Mouse (Mus musculus): ENCODE data around the gene Ftl1. TPM values are rescaled to one million over a fixed set of nuclear protein-coding genes. Genes with fewer than 3 reads are reported as not detected.
A peak's percentile ranks its signal among the peaks of the same experiment; 100 is the strongest.
"Not testable (repeated sequence)": the region's sequence is repeated elsewhere in the genome, so short reads cannot be mapped to it uniquely, and the experiment has no call there.

Ftl1 gene
- 1,857 and 2,336 TPM in 2 replicates for polyA plus RNA-seq (2012; rRNA removed)

DNA sequence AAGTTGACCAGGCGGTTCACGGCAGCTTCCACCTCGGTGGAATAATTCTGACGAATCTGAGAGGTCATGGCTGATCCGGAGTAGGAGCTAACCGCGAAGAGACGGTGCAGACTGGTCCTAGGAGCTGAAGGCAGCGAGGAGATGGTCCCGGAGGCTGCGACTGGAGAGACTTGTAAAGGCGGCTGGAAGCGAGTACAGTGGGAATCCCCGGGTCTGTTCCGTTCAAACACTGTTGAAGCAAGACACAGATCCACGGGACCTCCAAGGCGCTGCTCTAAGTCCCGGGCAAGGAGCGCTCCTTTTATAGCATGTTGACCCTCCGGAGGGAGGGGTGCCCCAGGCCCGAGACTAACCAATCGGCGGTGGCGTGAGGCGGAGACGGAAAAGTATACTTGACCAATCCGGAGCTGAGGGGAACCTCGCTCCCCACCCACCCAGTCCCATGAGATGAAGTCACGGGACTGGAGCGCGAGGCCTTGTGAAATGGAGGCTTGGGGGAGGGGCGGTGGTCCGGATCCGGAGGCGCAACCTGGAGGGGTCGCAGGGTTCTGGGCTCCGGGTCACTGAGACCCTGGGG is at the start of gene Ftl1:
Gene Ftl1 (minus strand): TSS at position 321 of the 577 bp plus-strand sequence.
- Histone ChIP-seq H3K4me3 (ENCODE audit: low read depth, low read length) (peak within 1 kb of the TSS; percentile 75), H3K36me3 (ENCODE audit: control insufficient read depth, insufficient read depth, low read length) (peaks cover 27% of the 10 kb centered on the region), H3K4me1 (ENCODE audit: control insufficient read depth, insufficient read depth, insufficient read length, low read length) (peaks cover 22% of the 10 kb centered on the region), H3K27ac (ENCODE audit: insufficient read depth, low read depth, low read length) (peak within 1 kb of the TSS; percentile 98)
- under 1% methylated on average over 31 of the region's 37 CpGs for WGBS
- H3K27me3 ChIP-seq (ENCODE audit: control insufficient read depth, insufficient read depth, low read length): not testable (repeated sequence)
- TF ChIP-seq POLR2A (IDR thresholded peaks at IDR 0.05; ENCODE audit: low read depth, low read length): peak; percentile 93

- Histone ChIP-seq H3K27ac (ENCODE audit: insufficient read depth, low read depth, low read length) (peak overlapping the region; percentile 72), H3K4me1 (ENCODE audit: control insufficient read depth, insufficient read depth, insufficient read length, low read length) (peaks cover 10% of the 10 kb centered on the region; the same call in 1 of the 2 replicates), H3K36me3 (ENCODE audit: control insufficient read depth, insufficient read depth, low read length) (peaks cover 10% of the 10 kb centered on the region), H3K27me3 (ENCODE audit: control insufficient read depth, insufficient read depth, low read length) (no peaks in the 10 kb centered on the region), H3K4me3 (ENCODE audit: low read depth, low read length) (peak overlapping the region; percentile 82)
- no peak for TF ChIP-seq POLR2A (IDR thresholded peaks at IDR 0.05; ENCODE audit: low read depth, low read length)
- TF ChIP-seq CTCF (IDR thresholded peaks at IDR 0.05; ENCODE audit: extremely low read depth, insufficient read length, insufficient replicate concordance, low read depth, low read length): no peak
- 5% methylated on average over 19 of the region's 19 CpGs for WGBS
Observed at GRCm38 (mm10) chr7:45509181-45509882, 49.6 kb upstream of the Ftl1 start.

DNA sequence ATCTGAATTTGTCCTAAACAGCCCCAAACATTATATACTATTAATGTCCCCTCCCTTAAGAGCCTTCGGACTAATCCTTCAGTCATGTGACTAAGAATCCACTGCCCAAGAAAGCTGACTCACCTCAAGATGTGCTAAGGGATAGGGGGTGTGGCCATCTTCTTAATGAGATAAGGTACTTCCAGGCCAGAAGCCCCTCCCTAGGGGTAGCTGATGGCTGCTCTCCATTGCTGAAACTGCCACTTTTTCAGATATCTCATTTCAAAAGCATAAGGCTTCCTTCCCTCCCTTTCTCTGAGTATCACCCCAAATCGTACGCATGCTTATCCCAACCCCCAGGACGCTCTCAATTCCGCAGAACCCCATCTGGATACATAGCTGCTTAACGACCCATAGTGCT is 48.9 kb upstream of the Ftl1 start:
- Histone ChIP-seq H3K36me3 (ENCODE audit: control insufficient read depth, insufficient read depth, low read length) (peaks cover 10% of the 10 kb centered on the region), H3K27ac (ENCODE audit: insufficient read depth, low read depth, low read length) (peak overlapping the region; percentile 72), H3K4me3 (ENCODE audit: low read depth, low read length) (peak overlapping the region; percentile 82; the same call in 1 of the 2 replicates), H3K4me1 (ENCODE audit: control insufficient read depth, insufficient read depth, insufficient read length, low read length) (peaks cover 10% of the 10 kb centered on the region; the same call in 1 of the 2 replicates), H3K27me3 (ENCODE audit: control insufficient read depth, insufficient read depth, low read length) (no peaks in the 10 kb centered on the region)
- TF ChIP-seq POLR2A (IDR thresholded peaks at IDR 0.05; ENCODE audit: low read depth, low read length) (no peak), CTCF (IDR thresholded peaks at IDR 0.05; ENCODE audit: extremely low read depth, insufficient read length, insufficient replicate concordance, low read depth, low read length) (no peak)
- WGBS: 52% methylated on average over 6 of the region's 6 CpGs

GRCm38 (mm10) chr7:45507583-45507982 is 47.9 kb upstream of the Ftl1 start:
- H3K27ac ChIP-seq (ENCODE audit: insufficient read depth, low read depth, low read length): peak overlapping the region; percentile 72
- 27% methylated on average over 6 of the region's 6 CpGs for WGBS
- TF ChIP-seq CTCF (IDR thresholded peaks at IDR 0.05; ENCODE audit: extremely low read depth, insufficient read length, insufficient replicate concordance, low read depth, low read length) (no peak), POLR2A (IDR thresholded peaks at IDR 0.05; ENCODE audit: low read depth, low read length) (no peak)
- H3K36me3 ChIP-seq (ENCODE audit: control insufficient read depth, insufficient read depth, low read length): peaks cover 14% of the 10 kb centered on the region
- no peaks in the 10 kb centered on the region for H3K27me3 ChIP-seq (ENCODE audit: control insufficient read depth, insufficient read depth, low read length)
- peaks cover 10% of the 10 kb centered on the region; the same call in 1 of the 2 replicates for H3K4me1 ChIP-seq (ENCODE audit: control insufficient read depth, insufficient read depth, insufficient read length, low read length)
- peak overlapping the region; percentile 13 for H3K4me3 ChIP-seq (ENCODE audit: low read depth, low read length)

DNA sequence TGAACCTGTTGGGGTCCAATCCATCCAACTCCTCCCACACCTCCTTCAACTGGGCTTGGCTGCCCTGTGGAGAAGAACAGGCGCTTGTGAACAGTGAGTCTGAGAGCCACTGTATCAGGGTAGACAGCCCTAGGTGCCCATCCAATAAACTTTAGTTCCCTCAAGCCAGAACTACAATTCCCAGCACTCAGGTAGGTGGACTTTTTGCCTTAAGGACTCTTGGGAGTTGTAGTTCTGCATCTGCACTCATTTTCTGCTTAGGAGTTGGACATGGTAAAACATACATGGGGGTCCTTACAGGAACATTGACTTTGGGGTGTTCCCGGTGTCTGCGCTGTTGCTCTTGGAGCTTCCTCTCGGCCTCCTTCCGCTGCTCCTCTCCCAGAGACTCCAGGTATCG is 38.7 kb upstream of the Ftl1 start:
- H3K27ac ChIP-seq (ENCODE audit: insufficient read depth, low read depth, low read length): no peak overlapping the region
- TF ChIP-seq CTCF (IDR thresholded peaks at IDR 0.05; ENCODE audit: extremely low read depth, insufficient read length, insufficient replicate concordance, low read depth, low read length) (no peak), POLR2A (IDR thresholded peaks at IDR 0.05; ENCODE audit: low read depth, low read length) (no peak)
- H3K4me3 ChIP-seq (ENCODE audit: low read depth, low read length): no peak overlapping the region
- no peaks in the 10 kb centered on the region for H3K27me3 ChIP-seq (ENCODE audit: control insufficient read depth, insufficient read depth, low read length)
- 98% methylated on average over 6 of the region's 6 CpGs for WGBS
- no peaks in the 10 kb centered on the region for H3K4me1 ChIP-seq (ENCODE audit: control insufficient read depth, insufficient read depth, insufficient read length, low read length)
- H3K36me3 ChIP-seq (ENCODE audit: control insufficient read depth, insufficient read depth, low read length): peaks cover 78% of the 10 kb centered on the region

- Histone ChIP-seq H3K27me3 (ENCODE audit: control insufficient read depth, insufficient read depth, low read length) (no peaks in the 10 kb centered on the region), H3K27ac (ENCODE audit: insufficient read depth, low read depth, low read length) (no peak overlapping the region), H3K4me3 (ENCODE audit: low read depth, low read length) (no peak overlapping the region), H3K36me3 (ENCODE audit: control insufficient read depth, insufficient read depth, low read length) (peaks cover 63% of the 10 kb centered on the region), H3K4me1 (ENCODE audit: control insufficient read depth, insufficient read depth, insufficient read length, low read length) (peaks cover 3% of the 10 kb centered on the region)
- TF ChIP-seq CTCF (IDR thresholded peaks at IDR 0.05; ENCODE audit: extremely low read depth, insufficient read length, insufficient replicate concordance, low read depth, low read length): no peak
- no peak for TF ChIP-seq POLR2A (IDR thresholded peaks at IDR 0.05; ENCODE audit: low read depth, low read length)
- WGBS: 92% methylated on average over 9 of the region's 9 CpGs
Observed at GRCm38 (mm10) chr7:45494548-45494947, 34.9 kb upstream of the Ftl1 start.

- no peak for TF ChIP-seq POLR2A (IDR thresholded peaks at IDR 0.05; ENCODE audit: low read depth, low read length)
- no peak for TF ChIP-seq CTCF (IDR thresholded peaks at IDR 0.05; ENCODE audit: extremely low read depth, insufficient read length, insufficient replicate concordance, low read depth, low read length)
- 82% methylated on average over 5 of the region's 5 CpGs for WGBS
- H3K36me3 ChIP-seq (ENCODE audit: control insufficient read depth, insufficient read depth, low read length): peaks cover 48% of the 10 kb centered on the region
Observed at GRCm38 (mm10) chr7:45492951-45493350, 33.3 kb upstream of the Ftl1 start.

More at GRCm38 (mm10) chr7:45492951-45493350, 33.3 kb upstream of the Ftl1 start:
- H3K4me3 ChIP-seq (ENCODE audit: low read depth, low read length): no peak overlapping the region
- no peaks in the 10 kb centered on the region for H3K27me3 ChIP-seq (ENCODE audit: control insufficient read depth, insufficient read depth, low read length)
- H3K27ac ChIP-seq (ENCODE audit: insufficient read depth, low read depth, low read length): no peak overlapping the region
- H3K4me1 ChIP-seq (ENCODE audit: control insufficient read depth, insufficient read depth, insufficient read length, low read length): peaks cover 8% of the 10 kb centered on the region

Measured in small intestine, adult 2 months (tissue).